Mouse (Mus musculus): ENCODE data around the gene Map6. TPM values are rescaled to one million over a fixed set of nuclear protein-coding genes. Genes with fewer than 3 reads are reported as not detected.

Gene Map6
- 6.1 and 6.2 TPM in 2 replicates for polyA plus RNA-seq (2014; fragmentation: Nextera tagmentation; extraction: Ambion mirVana)

DNA sequence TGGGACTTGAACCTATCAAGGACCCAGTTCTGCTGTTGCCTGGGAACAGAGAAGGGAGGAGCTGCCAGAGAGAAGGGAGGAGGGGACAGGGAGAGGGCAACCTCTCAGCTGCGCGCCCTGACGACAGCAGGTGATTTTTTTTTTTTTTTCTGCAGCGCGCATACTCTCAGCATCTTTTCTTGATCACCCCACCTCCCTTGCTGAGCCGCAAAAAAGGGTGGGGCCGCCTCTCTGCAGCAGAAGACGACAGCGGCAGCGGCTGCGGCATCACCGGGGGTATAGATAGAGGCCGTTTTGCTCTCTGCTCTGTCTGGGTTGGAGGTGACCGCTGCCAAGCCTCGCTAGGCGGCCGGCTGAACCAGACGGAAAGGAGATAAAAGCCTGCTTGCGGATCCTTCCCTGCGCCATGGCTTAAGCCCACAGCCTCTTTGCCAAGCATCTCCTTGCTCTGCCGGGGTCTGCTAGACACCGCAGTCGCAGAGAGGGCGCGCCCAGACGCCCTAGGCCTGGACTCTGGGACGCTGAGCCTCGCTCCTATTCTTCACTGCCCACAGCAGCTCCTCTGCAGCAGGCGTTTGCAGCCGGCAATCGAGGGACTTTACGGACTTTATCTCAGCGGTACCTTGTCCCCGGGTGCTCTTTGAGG is at the start of gene Map6:
Map6 (plus strand) TSS at position 197 of the 646 bp plus-strand sequence.
- no peak for DNase-seq (ENCODE audit: low spot score)
- 2% methylated on average over 34 of the region's 34 CpGs for WGBS
- Histone ChIP-seq H3K27me3 (replicated peaks; ENCODE audit: control insufficient read depth, insufficient read depth, low read length) (peaks cover 63% of the 10 kb centered on the region), H3K27ac (ENCODE audit: low read depth) (no peak within 1 kb of the TSS), H3K4me2 (ENCODE audit: low read length) (peak within 1 kb of the TSS; percentile 62), H3K4me1 (replicated peaks; ENCODE audit: control insufficient read depth, insufficient read depth, low read length) (peaks cover 8% of the 10 kb centered on the region), H3K36me3 (ENCODE audit: control insufficient read depth, insufficient read depth, low read length) (no peaks in the 10 kb centered on the region), H3K9me3 (ENCODE audit: control insufficient read depth, low read length) (no peaks in the 10 kb centered on the region), H3K9ac (ENCODE audit: low read length) (peak within 1 kb of the TSS; percentile 25; the same call in 1 of the 2 replicates), H3K4me3 (ENCODE audit: low read depth, low read length) (peak within 1 kb of the TSS; percentile 41)
- 0 out of 2 replicates have a peak, but pooled peaks have one; percentile 28 for ATAC-seq (replicated peaks; ENCODE audit: low FRiP score, low TSS enrichment, low read depth)

DNA sequence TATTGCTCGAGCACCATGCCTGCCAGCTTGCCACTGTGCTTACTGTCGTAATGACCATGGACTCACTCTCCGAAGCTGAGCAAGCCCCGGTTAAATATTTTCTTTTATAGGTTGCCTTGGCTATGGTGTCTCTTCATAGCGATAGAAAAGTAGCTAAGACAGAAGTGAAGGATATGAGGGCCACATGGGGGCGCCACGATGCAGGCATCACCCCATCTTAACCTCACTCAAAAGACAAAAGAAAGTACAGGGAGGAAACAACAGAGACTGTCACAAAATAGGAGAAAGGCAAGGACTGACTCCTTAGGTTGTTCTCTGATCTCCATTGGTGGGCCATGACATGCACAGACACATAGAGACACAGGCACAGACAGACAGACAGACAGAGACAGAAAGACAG is 43.0 kb upstream of the Map6 start:
- no peak overlapping the region for H3K4me2 ChIP-seq (ENCODE audit: low read length)
- no peaks in the 10 kb centered on the region for H3K4me1 ChIP-seq (replicated peaks; ENCODE audit: control insufficient read depth, insufficient read depth, low read length)
- 65% methylated on average over 7 of the region's 7 CpGs for WGBS
- H3K4me3 ChIP-seq (ENCODE audit: low read depth, low read length) = no peak overlapping the region
- H3K27ac ChIP-seq (ENCODE audit: low read depth) = no peak overlapping the region
- ATAC-seq (replicated peaks; ENCODE audit: low FRiP score, low TSS enrichment, low read depth) (no peak), DNase-seq (ENCODE audit: low spot score) (no peak)
- H3K9me3 ChIP-seq (ENCODE audit: control insufficient read depth, low read length) = no peaks in the 10 kb centered on the region
- no peaks in the 10 kb centered on the region for H3K36me3 ChIP-seq (ENCODE audit: control insufficient read depth, insufficient read depth, low read length)
- H3K27me3 ChIP-seq (replicated peaks; ENCODE audit: control insufficient read depth, insufficient read depth, low read length) = no peaks in the 10 kb centered on the region
- H3K9ac ChIP-seq (ENCODE audit: low read length) = no peak overlapping the region

DNA sequence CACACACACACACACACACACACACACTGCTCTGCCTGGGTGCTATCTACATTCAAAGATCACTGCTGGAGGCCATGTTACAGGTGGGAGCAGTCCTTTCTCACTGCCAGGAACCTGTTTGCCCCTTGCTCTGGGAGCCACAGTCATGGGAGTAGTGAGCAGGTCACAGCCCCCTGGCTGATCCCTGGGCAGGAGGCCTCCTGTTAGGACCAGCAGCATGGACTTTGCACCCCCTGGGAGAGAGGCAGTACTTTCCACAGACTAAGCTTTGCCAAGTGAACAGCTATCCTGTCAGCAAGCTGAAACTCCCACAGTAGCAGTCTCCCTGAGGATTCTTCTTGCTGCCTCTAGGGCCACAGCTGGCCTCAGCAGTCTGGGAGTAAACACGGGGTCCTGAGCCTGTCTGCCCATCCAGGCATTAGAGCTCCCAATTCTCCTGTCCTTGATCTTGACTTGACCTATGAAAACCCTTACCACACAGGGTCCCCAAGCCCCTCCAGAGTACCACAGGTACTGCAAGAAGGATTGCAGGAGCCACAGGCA is 42.5 kb upstream of the Map6 start:
- DNase-seq (ENCODE audit: low spot score) (no peak), ATAC-seq (replicated peaks; ENCODE audit: low FRiP score, low TSS enrichment, low read depth) (peak; percentile 62)
- Histone ChIP-seq H3K36me3 (ENCODE audit: control insufficient read depth, insufficient read depth, low read length) (no peaks in the 10 kb centered on the region), H3K4me3 (ENCODE audit: low read depth, low read length) (no peak overlapping the region), H3K4me2 (ENCODE audit: low read length) (no peak overlapping the region), H3K4me1 (replicated peaks; ENCODE audit: control insufficient read depth, insufficient read depth, low read length) (no peaks in the 10 kb centered on the region), H3K9ac (ENCODE audit: low read length) (no peak overlapping the region), H3K27ac (ENCODE audit: low read depth) (no peak overlapping the region), H3K27me3 (replicated peaks; ENCODE audit: control insufficient read depth, insufficient read depth, low read length) (no peaks in the 10 kb centered on the region), H3K9me3 (ENCODE audit: control insufficient read depth, low read length) (no peaks in the 10 kb centered on the region)
- WGBS = 48% methylated on average over 1 of the region's 1 CpGs

DNA sequence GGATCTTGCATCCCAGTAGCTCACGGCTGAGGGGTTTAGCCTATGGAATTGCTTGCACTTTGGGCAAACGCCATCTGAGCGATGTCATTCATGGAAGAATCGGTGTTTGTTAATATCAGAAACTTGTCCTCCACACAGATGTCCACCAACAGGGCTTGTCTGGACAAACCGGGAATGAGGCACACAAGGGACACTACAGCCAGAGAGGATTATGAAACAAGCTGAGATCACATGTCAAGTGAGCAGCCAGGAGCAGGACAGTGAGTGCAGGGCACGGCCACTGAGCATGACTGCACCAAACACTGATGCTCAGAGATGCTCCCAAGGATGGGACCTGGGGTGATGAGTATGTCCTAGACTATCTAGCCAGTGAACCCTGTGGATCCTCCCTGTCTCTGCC is 41.8 kb upstream of the Map6 start:
- Histone ChIP-seq H3K27me3 (replicated peaks; ENCODE audit: control insufficient read depth, insufficient read depth, low read length) (no peaks in the 10 kb centered on the region), H3K9me3 (ENCODE audit: control insufficient read depth, low read length) (no peaks in the 10 kb centered on the region), H3K36me3 (ENCODE audit: control insufficient read depth, insufficient read depth, low read length) (no peaks in the 10 kb centered on the region), H3K4me3 (ENCODE audit: low read depth, low read length) (no peak overlapping the region), H3K4me2 (ENCODE audit: low read length) (no peak overlapping the region), H3K9ac (ENCODE audit: low read length) (no peak overlapping the region), H3K4me1 (replicated peaks; ENCODE audit: control insufficient read depth, insufficient read depth, low read length) (no peaks in the 10 kb centered on the region), H3K27ac (ENCODE audit: low read depth) (no peak overlapping the region)
- DNase-seq (ENCODE audit: low spot score) (no peak), ATAC-seq (replicated peaks; ENCODE audit: low FRiP score, low TSS enrichment, low read depth) (no peak)
- WGBS = 77% methylated on average over 6 of the region's 6 CpGs

DNA sequence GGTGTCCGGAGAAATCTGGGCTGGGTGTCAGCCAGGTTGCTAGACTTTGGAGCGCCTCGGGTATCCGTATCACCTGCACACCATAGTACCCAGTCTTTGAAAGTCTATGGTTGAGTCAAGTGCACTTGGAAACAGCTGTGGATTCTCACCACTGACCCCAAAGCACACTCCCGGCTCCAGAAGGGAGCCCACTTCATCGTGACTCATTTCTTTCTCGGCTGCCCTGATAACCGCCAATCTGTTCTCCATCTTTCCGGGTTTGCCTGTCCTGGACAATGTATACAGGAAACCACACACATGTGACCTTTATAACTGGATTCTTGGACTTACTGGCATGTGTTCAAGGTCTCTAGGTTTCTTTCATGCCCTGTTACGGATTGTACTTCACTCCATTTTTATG is 40.6 kb upstream of the Map6 start:
- Histone ChIP-seq H3K27ac (ENCODE audit: low read depth) (no peak overlapping the region), H3K36me3 (ENCODE audit: control insufficient read depth, insufficient read depth, low read length) (no peaks in the 10 kb centered on the region), H3K27me3 (replicated peaks; ENCODE audit: control insufficient read depth, insufficient read depth, low read length) (no peaks in the 10 kb centered on the region), H3K4me2 (ENCODE audit: low read length) (no peak overlapping the region), H3K9ac (ENCODE audit: low read length) (no peak overlapping the region), H3K4me1 (replicated peaks; ENCODE audit: control insufficient read depth, insufficient read depth, low read length) (no peaks in the 10 kb centered on the region), H3K4me3 (ENCODE audit: low read depth, low read length) (no peak overlapping the region), H3K9me3 (ENCODE audit: control insufficient read depth, low read length) (no peaks in the 10 kb centered on the region)
- DNase-seq (ENCODE audit: low spot score) (no peak), ATAC-seq (replicated peaks; ENCODE audit: low FRiP score, low TSS enrichment, low read depth) (no peak)
- WGBS = 86% methylated on average over 10 of the region's 10 CpGs

DNA sequence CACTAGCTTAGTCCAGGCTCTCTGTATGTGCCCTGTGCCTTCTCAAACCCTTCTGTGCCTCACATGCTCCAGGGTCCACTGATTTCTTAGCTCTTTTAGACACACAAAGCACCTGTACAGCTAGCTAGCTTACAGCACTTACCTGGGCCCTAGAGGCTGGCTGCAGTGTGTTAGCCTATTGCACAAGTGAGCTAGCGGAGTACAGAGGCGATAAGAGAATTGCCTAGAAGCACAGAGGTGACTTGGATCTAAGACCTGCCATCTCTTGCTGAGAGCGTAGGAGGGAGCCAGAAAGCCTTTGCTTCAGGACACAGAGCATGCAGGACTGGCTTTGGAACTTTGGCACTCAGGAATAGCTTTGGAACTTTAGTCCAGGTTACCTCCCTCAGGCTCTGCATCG is 40.0 kb upstream of the Map6 start:
- Histone ChIP-seq H3K27me3 (replicated peaks; ENCODE audit: control insufficient read depth, insufficient read depth, low read length) (no peaks in the 10 kb centered on the region), H3K4me3 (ENCODE audit: low read depth, low read length) (no peak overlapping the region), H3K9me3 (ENCODE audit: control insufficient read depth, low read length) (no peaks in the 10 kb centered on the region), H3K9ac (ENCODE audit: low read length) (no peak overlapping the region), H3K27ac (ENCODE audit: low read depth) (no peak overlapping the region), H3K36me3 (ENCODE audit: control insufficient read depth, insufficient read depth, low read length) (no peaks in the 10 kb centered on the region), H3K4me1 (replicated peaks; ENCODE audit: control insufficient read depth, insufficient read depth, low read length) (no peaks in the 10 kb centered on the region), H3K4me2 (ENCODE audit: low read length) (no peak overlapping the region)
- 93% methylated on average over 4 of the region's 4 CpGs for WGBS
- ATAC-seq (replicated peaks; ENCODE audit: low FRiP score, low TSS enrichment, low read depth) (no peak), DNase-seq (ENCODE audit: low spot score) (no peak)

DNA sequence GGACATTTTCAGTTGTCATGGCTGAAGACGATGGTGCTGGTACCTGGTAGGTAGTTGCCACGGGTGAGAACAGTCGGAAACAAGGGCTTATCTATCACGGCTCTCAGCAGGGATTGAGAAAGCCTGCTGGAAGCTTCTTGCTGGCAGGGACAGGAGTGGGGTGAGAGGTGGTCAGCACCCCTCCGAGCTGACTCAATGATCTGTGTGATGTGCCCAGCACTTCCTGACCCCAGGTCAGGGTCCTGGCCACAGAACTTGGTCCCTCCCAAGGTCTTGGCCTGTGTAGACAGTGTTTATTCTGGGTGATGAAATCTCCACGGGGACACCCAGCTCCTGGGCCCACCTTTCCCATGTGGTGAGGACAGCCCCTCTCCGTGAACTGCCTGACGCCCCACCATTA is 38.4 kb upstream of the Map6 start:
- WGBS = 77% methylated on average over 8 of the region's 8 CpGs
- Histone ChIP-seq H3K27ac (ENCODE audit: low read depth) (no peak overlapping the region), H3K9ac (ENCODE audit: low read length) (no peak overlapping the region), H3K27me3 (replicated peaks; ENCODE audit: control insufficient read depth, insufficient read depth, low read length) (no peaks in the 10 kb centered on the region), H3K9me3 (ENCODE audit: control insufficient read depth, low read length) (no peaks in the 10 kb centered on the region), H3K4me3 (ENCODE audit: low read depth, low read length) (no peak overlapping the region), H3K4me1 (replicated peaks; ENCODE audit: control insufficient read depth, insufficient read depth, low read length) (no peaks in the 10 kb centered on the region), H3K36me3 (ENCODE audit: control insufficient read depth, insufficient read depth, low read length) (no peaks in the 10 kb centered on the region), H3K4me2 (ENCODE audit: low read length) (no peak overlapping the region)
- ATAC-seq (replicated peaks; ENCODE audit: low FRiP score, low TSS enrichment, low read depth) = no peak
- DNase-seq (ENCODE audit: low spot score) = no peak

DNA sequence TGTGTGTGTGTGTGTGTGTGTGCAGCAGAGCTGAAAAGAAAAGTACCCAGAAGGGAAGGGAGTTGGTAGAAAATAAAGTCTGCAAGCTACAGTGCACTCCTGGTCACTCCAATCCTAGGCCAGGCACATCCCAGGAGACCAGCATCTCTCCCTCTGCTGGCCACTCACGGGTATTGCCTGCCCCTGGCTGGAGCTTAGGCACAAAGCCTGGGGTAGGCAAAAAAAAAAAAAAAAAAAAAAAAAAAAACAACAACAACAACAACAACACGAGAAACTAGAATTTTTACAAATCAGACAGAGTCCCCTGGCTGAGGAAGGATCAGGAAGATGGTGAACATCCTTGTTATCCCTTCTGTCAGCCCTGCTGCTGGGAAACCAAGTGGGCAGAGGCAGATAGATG is 37.8 kb upstream of the Map6 start:
- 13% methylated on average over 2 of the region's 2 CpGs for WGBS
- no peak overlapping the region for H3K27ac ChIP-seq (ENCODE audit: low read depth)
- no peaks in the 10 kb centered on the region for H3K27me3 ChIP-seq (replicated peaks; ENCODE audit: control insufficient read depth, insufficient read depth, low read length)
- H3K4me2 ChIP-seq (ENCODE audit: low read length) = no peak overlapping the region
- DNase-seq (ENCODE audit: low spot score) (peak; percentile 80), ATAC-seq (replicated peaks; ENCODE audit: low FRiP score, low TSS enrichment, low read depth) (no peak)
- H3K9ac ChIP-seq (ENCODE audit: low read length) = no peak overlapping the region
- H3K36me3 ChIP-seq (ENCODE audit: control insufficient read depth, insufficient read depth, low read length) = no peaks in the 10 kb centered on the region
- no peak overlapping the region for H3K4me3 ChIP-seq (ENCODE audit: low read depth, low read length)
- no peaks in the 10 kb centered on the region for H3K9me3 ChIP-seq (ENCODE audit: control insufficient read depth, low read length)
- H3K4me1 ChIP-seq (replicated peaks; ENCODE audit: control insufficient read depth, insufficient read depth, low read length) = no peaks in the 10 kb centered on the region
